Mouse (Mus musculus) thymus, postnatal 36 days (tissue): ENCODE results near the gene Vsx1.

Source experiments
- DNase-seq, 2 experiments: peaks; one replicate each; pipeline ENCODE4 v3.0.0; 2022; ENCODE audit warnings: mixed read lengths in 2 of 2

Vsx1 gene

GRCm38 (mm10) chr2:150643726-150644415, 45.3 kb downstream of the Vsx1 start:
- DNase-seq: no peak

- no peak for DNase-seq
These were observed 46.0 kb downstream of the Vsx1 start for GRCm38 (mm10) chr2:150643166-150643565.

- DNase-seq: no peak
These were observed 50.8 kb downstream of the Vsx1 start for GRCm38 (mm10) chr2:150638370-150638733.

GRCm38 (mm10) chr2:150637702-150638369, 51.3 kb downstream of the Vsx1 start:
- DNase-seq: no peak

- DNase-seq: no peak
These were observed 53.2 kb downstream of the Vsx1 start for GRCm38 (mm10) chr2:150635877-150636446.
